Mouse (Mus musculus) gastrocnemius, adult 8-10 months (tissue): ENCODE data around the gene S100a1. TPM values are rescaled to one million over a fixed set of nuclear protein-coding genes. Genes with fewer than 3 reads are reported as not detected.

Experiments
- DNase-seq, 2 experiments: peaks; one replicate each; pipeline ENCODE4 v3.0.0; 2022; ENCODE audit warnings: low spot score in 2 of 2
- total RNA-seq, 4 experiments: library from RNA; stranded (reverse); gene quantifications; 2 replicates each; pipeline ENCODE4 v1.2.4; 2022

The S100a1 gene
- total RNA-seq, 4 experiments from 2014 or later, result 157 to 190 (median 173) TPM

GRCm38 (mm10) chr3:90512276-90512675, 1.9 kb downstream of the S100a1 start:
- DNase-seq, result no peak

DNA sequence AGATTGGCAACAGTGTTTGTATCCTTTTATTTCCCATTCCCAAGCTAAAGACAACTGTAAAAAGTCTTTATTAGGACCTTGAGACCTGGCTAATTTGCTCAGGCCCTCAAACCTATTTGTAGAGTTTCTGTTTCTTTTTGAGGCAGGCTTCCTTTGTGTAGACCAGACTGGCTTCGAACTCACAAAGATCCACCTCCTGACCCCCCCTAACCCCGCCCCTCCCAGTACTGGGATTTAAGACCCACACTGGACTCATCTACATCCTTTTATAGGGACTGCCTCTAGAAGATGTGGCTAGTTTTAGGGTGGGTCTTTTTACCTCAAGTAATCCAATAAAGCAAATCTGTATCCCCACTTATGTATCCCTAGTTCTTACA, 4.5 kb downstream of the S100a1 start:
- no peak for DNase-seq

GRCm38 (mm10) chr3:90508950-90509746, 5.0 kb downstream of the S100a1 start, which contains the start of gene Chtop:
TSS of gene Chtop (minus strand) at chr3:90509498.
- DNase-seq, result peak; percentile 97 to 98

DNA sequence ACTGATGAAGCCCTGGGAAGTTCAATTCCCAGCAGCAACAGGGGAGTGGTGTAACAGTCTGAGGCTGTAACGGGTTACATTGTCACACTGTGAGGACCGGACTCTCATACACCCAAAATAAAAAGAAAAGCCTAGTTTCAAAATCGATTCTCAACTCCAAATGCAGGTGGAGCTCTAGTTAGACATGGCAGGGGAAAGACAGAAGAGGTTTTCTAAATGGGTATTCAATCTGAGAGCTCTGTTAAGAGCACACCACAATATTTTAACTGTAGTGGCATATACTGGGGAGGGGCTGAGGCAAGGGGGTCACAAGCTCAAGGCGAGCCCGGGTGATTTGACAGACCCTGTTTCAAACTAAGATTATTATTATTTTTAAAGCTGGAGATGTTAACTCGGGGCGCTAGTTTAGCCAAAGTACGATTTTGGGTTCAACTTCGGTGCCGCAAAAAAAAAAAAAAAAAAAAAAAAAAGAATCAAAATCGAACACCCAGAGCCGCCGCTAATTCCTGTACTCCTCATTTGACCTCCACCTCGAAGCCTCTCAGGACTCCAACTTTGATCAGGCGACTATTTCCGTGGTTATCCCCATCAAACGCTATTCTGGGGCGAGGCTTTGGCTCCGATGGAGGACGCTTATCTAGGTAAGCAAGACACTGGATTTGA, 5.8 kb downstream of the S100a1 start:
- DNase-seq, result no peak

DNA sequence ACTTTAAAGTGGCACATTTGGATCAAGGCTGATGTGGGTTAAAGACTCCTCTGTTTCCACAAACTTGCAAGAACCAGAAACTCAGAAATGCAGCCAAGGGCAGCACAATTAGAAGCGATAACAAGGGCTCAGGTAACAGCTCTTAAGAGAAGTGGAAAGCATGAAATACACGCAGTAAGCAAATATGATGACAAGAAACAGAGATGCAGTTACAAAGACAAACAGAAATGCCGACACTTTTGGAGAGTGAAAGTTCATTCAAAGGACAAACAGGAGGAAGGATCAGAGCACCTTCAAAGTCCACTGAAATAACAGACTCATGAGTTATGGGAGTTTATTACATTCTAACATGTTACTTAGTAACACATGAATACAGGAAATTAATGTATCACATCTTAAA, 7.8 kb downstream of the S100a1 start:
- DNase-seq, result no peak

- DNase-seq, result no peak
Observed at GRCm38 (mm10) chr3:90505216-90505615, 9.0 kb downstream of the S100a1 start.

DNA sequence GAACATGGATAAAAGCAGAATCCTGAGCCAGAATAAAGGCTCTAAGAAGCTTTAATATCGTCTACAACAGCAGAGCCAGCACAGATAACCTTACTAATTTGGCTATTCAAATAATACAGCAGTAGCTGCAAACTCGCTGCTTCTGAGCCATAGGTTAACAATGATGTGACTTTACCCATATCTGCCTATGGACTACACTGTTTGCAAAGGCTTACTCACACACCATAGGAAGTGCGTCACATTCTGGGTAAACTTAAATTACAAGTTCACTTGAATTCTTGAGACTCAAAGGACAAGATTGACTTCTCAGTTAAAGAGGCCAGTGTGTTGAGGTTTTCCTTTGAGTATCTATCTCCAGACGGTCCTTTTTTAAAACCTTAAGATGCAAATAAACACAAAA, 10.7 kb downstream of the S100a1 start:
- no peak for DNase-seq

- no peak for DNase-seq
Observed at GRCm38 (mm10) chr3:90497597-90497996, 16.6 kb downstream of the S100a1 start.

DNA sequence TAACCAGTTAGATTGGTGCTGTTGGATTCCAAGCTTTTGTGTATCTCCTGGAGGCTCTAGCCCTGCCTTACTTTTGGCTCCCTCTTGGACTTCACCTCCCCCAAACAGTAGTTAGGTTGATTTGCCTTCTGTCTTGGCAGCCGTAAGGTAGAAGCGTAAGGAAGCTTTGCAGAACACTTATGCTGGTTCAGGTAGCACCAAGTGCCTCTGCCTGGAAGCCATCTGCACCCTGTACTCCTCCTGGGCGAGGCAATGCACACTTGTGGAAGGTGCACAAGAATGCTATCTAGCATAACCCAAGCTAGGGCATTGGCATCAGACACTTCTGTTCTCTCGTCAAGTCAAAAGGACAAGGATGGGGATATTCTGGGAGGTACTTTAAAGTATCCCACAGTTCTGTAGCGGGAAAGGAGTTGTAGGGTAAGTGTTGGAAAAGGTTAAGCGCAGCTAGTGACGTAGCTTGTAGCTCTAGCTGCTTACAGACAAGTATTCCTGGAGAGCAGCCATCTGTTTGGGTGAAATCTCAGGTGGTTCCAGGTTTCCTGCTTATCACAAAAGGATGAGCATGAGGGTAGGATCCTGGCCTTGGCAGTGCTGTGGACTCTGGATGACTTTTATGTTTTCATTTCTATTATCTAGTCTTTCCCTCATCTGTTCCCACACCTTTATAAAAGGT, 18.2 kb downstream of the S100a1 start:
- DNase-seq, result no peak

DNA sequence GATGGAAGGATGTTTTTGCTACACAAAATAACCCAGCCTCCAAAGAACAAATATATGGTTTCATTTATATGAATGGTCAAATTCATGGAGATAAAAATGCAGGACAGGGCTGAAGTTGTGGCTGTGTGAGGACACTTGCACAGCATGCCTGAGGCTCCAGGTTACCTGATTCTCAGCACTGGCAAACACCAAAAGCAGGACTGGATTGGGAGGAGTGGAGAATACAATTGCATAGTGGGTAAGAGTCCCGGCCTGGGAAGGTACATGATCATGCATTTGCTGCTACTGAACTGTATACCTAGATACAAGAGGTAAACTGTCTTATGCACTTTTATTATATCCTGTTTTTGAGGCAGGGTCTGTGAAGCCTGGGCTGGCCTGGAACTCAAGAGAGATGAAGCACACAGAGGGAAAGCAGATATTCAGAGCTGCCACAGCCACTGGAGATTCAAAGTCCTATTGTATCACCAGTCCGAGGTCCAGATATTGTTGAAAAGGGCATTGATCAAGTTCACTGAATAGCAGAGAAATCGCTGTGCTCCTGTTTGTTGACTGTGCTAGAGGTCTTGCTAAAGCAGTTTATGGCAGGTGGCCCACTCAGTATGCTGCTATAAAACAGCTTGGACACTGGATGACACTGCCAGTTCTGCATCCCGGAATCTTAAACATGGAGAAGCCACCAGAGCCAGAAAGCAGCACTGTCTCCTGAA, 20.2 kb downstream of the S100a1 start:
- no peak for DNase-seq

DNA sequence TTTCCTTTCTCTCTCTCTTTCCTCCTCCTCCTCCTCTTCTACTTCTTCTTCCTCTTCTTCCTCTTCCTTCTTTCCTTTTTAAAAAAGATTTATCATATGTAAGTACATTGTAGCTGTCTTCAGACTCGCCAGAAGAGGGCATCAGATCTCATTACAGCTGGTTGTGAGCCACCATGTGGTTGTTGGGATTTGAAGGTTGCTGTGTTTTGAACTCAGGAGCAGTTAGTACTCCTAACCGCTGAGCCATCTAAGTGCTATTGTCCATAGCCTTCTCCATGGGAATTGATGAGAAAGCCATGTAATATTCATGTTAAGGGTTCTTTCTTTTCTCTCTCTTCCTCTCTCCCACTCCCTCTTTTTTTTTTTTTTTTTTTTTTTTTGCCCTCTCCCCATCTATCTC, 22.8 kb downstream of the S100a1 start:
- DNase-seq, result no peak

DNA sequence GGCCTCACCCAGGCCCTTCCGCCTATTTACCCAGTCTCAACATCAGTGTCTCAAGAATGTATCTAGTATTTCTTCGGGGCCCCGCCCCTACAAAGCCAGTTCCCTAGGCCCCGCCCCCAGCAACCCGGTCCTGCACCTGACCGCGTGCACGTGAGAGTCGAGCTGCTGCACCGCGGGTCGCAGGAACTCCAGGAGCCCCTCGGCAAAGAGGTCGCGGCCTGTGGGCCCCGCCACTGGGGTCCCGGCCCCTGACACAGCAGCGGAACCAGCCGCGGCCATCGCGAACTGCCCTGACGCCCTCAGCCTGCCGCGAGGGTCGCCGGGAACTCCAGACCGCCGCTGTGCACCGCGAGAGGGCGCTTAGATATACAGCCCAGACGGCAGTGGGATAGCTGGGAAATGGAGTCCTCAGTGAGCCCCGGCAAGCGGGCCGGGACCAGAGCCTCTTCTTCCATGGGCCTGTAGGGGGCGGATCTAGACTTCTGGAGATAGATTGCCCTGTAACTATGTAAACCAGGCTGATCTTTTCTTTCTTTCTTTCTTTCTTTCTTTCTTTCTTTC, 23.4 kb downstream of the S100a1 start, which contains the start of gene Snapin:
Snapin (minus strand) TSS at position 338 of the 561 bp plus-strand sequence.
- peak; percentile 94 to 96 for DNase-seq

- no peak for DNase-seq
Observed at GRCm38 (mm10) chr3:90488576-90488975, 25.6 kb downstream of the S100a1 start.

GRCm38 (mm10) chr3:90486998-90487397, 27.2 kb downstream of the S100a1 start:
- DNase-seq, result no peak

GRCm38 (mm10) chr3:90475831-90476611, 38.2 kb downstream of the S100a1 start, which contains the start of gene Ilf2:
TSS of gene Ilf2 (plus strand) at chr3:90476126.
- DNase-seq, result peak; percentile 90 to 94

DNA sequence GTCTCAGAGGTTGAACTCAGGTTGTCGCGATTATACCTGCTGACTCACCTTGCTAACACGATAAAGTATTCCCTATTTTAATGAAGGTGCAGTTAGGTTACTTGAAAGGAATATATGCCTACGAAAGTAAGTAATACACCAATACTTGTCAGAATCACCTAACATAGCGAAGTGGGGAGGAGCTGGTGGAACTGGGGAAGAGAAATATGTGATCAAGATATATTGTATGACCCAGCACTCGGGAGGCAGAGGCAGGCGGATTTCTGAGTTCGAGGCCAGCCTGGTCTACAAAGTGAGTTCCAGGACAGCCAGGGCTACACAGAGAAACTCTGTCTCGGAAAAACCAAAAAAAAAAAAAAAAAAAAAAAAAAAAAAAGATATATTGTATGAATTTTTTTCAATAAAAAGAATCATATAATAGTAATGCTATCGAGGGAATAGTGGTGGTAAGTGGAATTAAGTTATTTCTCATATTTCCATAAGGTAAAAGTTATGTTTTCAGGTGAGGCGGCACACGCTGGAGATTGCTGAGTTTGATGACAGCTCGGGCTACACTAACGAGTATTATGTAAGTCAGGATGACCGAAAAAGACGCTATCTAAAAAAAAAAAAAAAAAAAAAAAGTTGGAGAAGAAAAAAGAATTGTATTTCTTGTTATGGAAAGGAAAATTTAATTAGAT, 38.9 kb downstream of the S100a1 start:
- DNase-seq, result no peak

- DNase-seq, result peak in 1 of 2 experiments; percentile 17
Observed at GRCm38 (mm10) chr3:90472213-90472612, 42.0 kb downstream of the S100a1 start.

- no peak for DNase-seq
Observed at GRCm38 (mm10) chr3:90467618-90468300, 46.4 kb downstream of the S100a1 start.

- peak; percentile 24 to 33 for DNase-seq
Observed at GRCm38 (mm10) chr3:90466311-90466766, 47.9 kb downstream of the S100a1 start.
